Mouse (Mus musculus): Measurements from ENCODE around the gene Scml4.

DNA sequence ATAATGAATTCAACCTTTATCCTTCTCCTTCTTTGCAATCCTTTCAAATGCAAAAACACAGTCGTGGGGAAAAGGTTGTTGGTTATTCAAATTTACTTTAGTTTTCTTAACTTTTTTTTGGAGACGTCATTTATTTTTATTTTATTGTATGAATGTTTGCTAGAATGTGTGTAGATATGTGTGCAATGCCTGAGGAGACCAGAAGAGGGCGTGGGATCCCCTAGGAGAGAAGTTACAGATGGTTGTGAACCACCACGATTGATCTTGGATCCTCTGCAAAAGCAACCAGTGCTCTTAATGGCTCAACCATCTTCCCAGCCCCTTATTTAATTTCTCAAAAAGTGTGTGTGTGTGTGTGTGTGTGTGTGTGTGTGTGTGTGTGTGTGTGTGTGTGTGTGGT is 53.0 kb downstream of the Scml4 start:
- TF ChIP-seq ZC3H11A (IDR thresholded peaks at IDR 0.05; ENCODE audit: borderline replicate concordance, low read depth, low read length) (no peak), HCFC1 (IDR thresholded peaks at IDR 0.05; ENCODE audit: borderline replicate concordance, insufficient read depth, low read length) (no peak), ZNF384 (IDR thresholded peaks at IDR 0.05; ENCODE audit: low read depth, low read length) (no peak)
